Comparison of ENCODE assay signal across 8 mouse cellular contexts in the genomic region with DNA sequence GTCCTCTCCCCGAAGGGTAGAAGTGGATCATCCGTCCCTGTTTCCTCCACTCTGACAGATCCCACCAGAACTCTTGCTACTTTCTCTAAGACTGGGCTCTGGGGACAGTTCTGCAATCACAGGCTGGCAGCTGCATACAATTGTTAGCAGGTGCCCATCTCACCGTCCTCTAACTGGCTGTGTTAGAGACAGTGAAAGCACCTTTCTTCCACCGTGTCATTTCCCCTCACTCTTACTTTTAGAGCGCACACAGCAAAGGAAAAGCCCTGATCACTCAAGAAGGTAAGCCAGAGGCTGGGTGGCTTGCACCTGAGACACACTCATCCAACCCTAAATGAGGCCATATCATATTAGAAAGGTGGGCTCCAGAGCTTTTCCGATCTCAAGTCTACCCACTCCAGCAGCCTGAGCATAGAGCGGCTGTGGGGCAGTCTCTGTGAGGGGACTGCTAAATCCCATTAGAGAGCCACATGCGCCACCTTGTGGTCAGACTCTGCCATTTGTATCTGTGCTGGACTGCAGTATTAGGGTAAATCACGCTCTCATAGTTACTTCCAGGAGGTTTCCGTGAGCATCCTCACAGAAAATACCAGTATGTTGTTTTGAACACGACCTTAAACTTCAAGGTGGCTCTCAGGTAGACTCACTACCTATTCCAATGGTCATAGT. TPM values are rescaled to one million over a fixed set of nuclear protein-coding genes. Genes with fewer than 3 reads are reported as not detected.
A peak's percentile ranks its signal among the peaks of the same experiment; 100 is the strongest.
DNase-seq lines count a peak whose midpoint lies in the region; ATAC-seq and TF ChIP-seq lines count a peak whose summit lies in the region.

No protein-coding gene starts in this region.

- TF ChIP-seq CTCF in lung, postnatal 0 days (IDR thresholded peaks at IDR 0.05), result peak; percentile 92

- whole genome bisulfite sequencing in hindbrain, embryonic 11.5 days, result 30% methylated on average over 11 of the region's 11 CpGs
- 24% methylated on average over 11 of the region's 11 CpGs for WGBS in lung, postnatal 0 days

- DNase-seq in MEL-GATA-1-ER (ENCODE audit: extremely low read depth, low read depth), result peak; percentile 50
- DNase-seq in cerebellum, adult 8-10 months, result peak; percentile 67
- peak; percentile 64 to 96 for DNase-seq in frontal cortex, adult 2 months (ENCODE audit: extremely low spot score in 1 of 2, low spot score in 1 of 2)
- DNase-seq in hindbrain, embryonic 11.5 days (ENCODE audit: low spot score), result peak; percentile 92
- peak; percentile 86 for DNase-seq in layer of hippocampus, adult 9-11 months
- DNase-seq in lung, postnatal 0 days (ENCODE audit: low spot score), result peak; percentile 87
- DNase-seq in ovary, postnatal 36 days (ENCODE audit: low spot score), result peak; percentile 84
- DNase-seq in thymus, postnatal 14 days, result peak; percentile 83

- TF ChIP-seq EP300 in lung, postnatal 0 days (IDR thresholded peaks at IDR 0.05), result no peak

- ATAC-seq in hindbrain, embryonic 11.5 days (ENCODE audit: low FRiP score), result peak; percentile 91
- ATAC-seq in lung, postnatal 0 days, result peak; percentile 89

- H3K9me3 ChIP-seq in hindbrain, embryonic 11.5 days (ENCODE audit: control insufficient read depth, low read length), result no peaks in the 10 kb centered on the region
- no peaks in the 10 kb centered on the region for H3K9me3 ChIP-seq in lung, postnatal 0 days (ENCODE audit: low read length)

- H3K27me3 ChIP-seq in hindbrain, embryonic 11.5 days (ENCODE audit: control insufficient read depth, insufficient read depth, low read length), result no peaks in the 10 kb centered on the region
- H3K27me3 ChIP-seq in lung, postnatal 0 days (replicated peaks; ENCODE audit: insufficient read depth, low read length), result no peaks in the 10 kb centered on the region

- H3K36me3 ChIP-seq in hindbrain, embryonic 11.5 days (ENCODE audit: control insufficient read depth, insufficient read depth, low read length), result no peaks in the 10 kb centered on the region
- no peaks in the 10 kb centered on the region for H3K36me3 ChIP-seq in lung, postnatal 0 days (ENCODE audit: insufficient read depth, low read length)

- no peak overlapping the region for H3K4me3 ChIP-seq in hindbrain, embryonic 11.5 days (ENCODE audit: low read depth, low read length)
- H3K4me3 ChIP-seq in lung, postnatal 0 days (ENCODE audit: low read depth, low read length), result no peak overlapping the region

- 0 out of 2 replicates have a peak overlapping the region, but pooled peaks have one; percentile 7 for H3K9ac ChIP-seq in hindbrain, embryonic 11.5 days (ENCODE audit: low read depth, low read length)
- no peak overlapping the region for H3K9ac ChIP-seq in lung, postnatal 0 days (replicated peaks; ENCODE audit: low read depth)

- no peak overlapping the region for H3K4me2 ChIP-seq in hindbrain, embryonic 11.5 days (replicated peaks; ENCODE audit: low read depth, low read length)
- peak overlapping the region; percentile 19 for H3K4me2 ChIP-seq in lung, postnatal 0 days (replicated peaks; ENCODE audit: low read depth, low read length)

- no peak overlapping the region for H3K27ac ChIP-seq in hindbrain, embryonic 11.5 days (ENCODE audit: low read depth, low read length)
- no peak overlapping the region for H3K27ac ChIP-seq in lung, postnatal 0 days (ENCODE audit: low read length)

- H3K4me1 ChIP-seq in hindbrain, embryonic 11.5 days (replicated peaks; ENCODE audit: control insufficient read depth, insufficient read depth, low read length), result no peaks in the 10 kb centered on the region
- no peaks in the 10 kb centered on the region for H3K4me1 ChIP-seq in lung, postnatal 0 days (ENCODE audit: insufficient read depth, low read depth, low read length)

RNA-seq across cellular contexts. Expression of gene Kcns3, which starts 27.8 kb away (rescaled TPM):
- polyA plus RNA-seq in frontal cortex, adult 2 months (2012; rRNA removed), result 3.9 and 4.0 TPM in 2 replicates
- polyA plus RNA-seq in hindbrain, embryonic 11.5 days (2014; fragmentation: Nextera tagmentation; extraction: Ambion mirVana), result 0.22 and 0.38 TPM in 2 replicates
- polyA plus RNA-seq in lung, postnatal 0 days (2015; fragmentation: Nextera tagmentation; extraction: Ambion mirVana), result 8.8 and 11.0 TPM in 2 replicates

RNA-seq across cellular contexts. Expression of gene Msgn1, which starts 30.2 kb away (rescaled TPM):
- polyA plus RNA-seq in frontal cortex, adult 2 months (2012; rRNA removed), result not detected in 2 replicates
- not detected in 2 replicates for polyA plus RNA-seq in hindbrain, embryonic 11.5 days (2014; fragmentation: Nextera tagmentation; extraction: Ambion mirVana)
- polyA plus RNA-seq in lung, postnatal 0 days (2015; fragmentation: Nextera tagmentation; extraction: Ambion mirVana), result not detected in 2 replicates
